Mouse (Mus musculus) ovary, postnatal 10 days (tissue): ENCODE measurements around the gene Vamp8.

Experiments
- DNase-seq: peaks from one replicate; pipeline ENCODE4 v3.0.0; 2022; ENCODE audit warnings: low spot score

The Vamp8 gene

DNA sequence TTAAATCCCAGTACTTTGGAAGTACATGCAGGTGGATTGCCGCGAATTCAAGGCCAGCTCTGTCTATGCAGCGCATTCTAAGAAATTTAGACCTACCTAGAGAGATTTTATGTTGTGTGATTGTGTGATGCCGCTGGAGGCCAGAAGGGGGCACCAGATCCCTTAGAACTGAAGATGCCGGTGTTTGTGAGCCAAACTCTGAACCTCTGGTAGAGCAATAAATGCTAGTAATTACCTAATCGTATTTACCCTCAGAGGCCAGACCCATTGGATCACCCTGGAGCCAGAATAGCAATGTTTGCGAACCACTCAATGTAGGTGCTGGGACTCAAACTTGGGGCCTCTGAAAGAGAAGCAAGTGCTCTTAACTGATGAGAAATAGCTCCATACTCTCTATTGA is 11.4 kb upstream of the Vamp8 start:
- DNase-seq, result peak; percentile 56

DNA sequence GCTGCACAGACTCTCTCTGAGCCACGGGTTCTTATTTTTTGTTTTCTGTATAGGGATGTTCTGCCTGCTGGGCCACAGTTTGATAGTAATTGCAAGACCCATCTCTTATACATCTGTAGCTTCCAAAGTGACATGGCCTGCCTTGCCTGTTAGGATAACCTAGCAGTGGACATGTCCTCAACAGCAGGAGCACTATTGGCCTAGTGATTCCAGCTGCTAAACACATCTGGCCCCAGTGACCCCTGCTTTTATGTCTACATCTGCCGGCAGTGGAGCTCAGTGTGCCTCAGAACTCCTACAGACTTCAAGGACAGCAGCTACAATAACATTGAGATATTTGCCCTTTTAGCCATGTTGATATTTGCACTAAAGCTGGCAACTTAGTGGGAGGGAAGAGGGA is 9.5 kb upstream of the Vamp8 start:
- DNase-seq, result no peak

DNA sequence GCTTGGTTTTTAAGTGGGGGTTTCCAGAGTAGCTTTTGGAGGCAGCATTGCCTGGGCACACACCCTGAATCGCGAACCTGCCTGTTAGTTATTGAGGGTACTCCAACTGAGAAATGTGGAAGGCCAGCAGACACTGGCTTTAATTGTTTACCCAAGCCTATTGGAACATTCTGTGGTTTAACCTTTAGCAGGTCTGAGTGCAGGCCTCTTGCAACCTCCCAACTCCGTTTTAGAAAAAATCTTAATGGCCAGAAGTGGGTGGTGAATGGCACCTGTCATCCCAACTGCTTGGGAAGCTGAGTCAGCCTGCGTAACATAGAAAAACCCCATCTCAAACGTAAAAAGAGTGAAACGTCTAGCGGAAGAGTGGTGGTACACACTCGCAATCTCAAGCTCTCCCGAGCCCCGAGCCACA is 6.3 kb upstream of the Vamp8 start:
- DNase-seq, result no peak

DNA sequence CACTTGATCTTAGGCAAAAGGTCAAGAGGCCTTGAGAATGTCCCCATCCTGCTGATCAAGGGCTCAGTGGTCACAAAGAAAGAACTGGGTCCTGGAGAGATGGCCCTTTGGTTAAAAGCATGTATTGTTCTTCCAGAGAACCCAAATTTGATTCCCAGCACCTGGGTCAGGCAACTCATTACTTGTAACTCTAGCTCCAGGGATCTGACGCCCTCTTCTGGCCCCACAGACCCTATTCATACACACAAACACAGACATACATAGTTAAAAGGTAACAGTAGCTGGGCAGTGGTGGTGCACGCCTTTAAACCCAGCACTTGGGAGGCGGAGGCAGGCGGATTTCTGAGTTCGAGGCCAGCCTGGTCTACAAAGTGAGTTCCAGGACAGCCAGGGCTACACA is 1.8 kb upstream of the Vamp8 start:
- DNase-seq, result no peak

DNA sequence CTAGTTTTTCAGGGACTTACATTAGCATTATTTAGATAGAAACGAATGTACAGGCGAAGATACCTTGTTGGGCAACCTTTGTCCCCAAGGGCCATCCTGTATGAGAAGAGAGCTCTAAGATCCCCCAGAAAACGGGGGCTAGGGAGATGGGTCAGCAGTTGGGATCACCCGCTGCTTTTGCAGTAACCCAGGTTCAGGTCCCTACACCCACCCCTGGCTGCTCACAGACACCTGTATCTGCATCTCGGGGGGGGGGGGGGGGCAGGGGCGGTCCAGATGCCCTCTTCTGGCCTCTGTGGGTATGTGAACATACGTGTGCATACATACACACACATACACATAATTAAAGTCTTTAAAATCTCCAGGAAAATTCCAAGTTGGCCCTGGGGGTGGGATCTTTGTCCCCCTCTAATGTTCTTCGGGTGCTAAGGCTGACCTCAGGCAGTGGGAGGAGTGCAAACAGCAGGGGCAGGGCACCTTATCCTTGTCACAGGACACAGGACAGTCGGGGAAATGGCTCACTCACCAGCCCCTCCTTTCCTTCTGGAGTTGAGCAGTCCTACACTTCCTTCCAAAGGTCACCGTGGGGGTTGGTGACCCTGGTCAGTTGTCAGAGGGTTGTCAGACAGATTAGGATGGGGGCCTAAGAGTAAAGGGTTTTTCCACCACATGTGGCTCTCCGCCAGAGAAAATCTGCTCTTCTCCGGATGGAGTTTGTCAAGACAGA is 455 bp upstream of the Vamp8 start:
- peak; percentile 42 for DNase-seq

DNA sequence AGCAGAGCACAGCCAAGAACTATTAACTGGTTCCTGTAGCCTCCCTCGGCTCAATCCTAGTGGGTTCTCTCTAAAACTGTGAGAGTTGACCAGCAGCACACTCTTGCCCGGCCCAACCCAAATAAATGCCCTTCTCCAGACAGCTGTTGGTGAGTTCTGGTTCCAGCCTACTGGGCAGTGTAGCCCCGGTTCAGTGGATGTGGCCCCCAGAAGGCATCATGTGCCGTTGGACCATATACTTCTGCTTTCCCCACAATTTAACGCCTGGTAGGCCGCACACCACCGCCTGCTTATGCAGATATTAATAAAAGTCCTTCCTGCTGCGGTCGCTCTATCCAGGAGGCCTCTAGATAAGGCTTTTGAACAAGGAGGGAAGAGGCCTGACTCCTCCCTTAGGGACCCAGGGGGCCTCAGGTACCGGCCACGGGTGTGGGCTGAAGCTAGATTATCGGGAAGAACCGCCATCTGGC is 997 bp downstream of the Vamp8 start:
- peak; percentile 39 for DNase-seq

DNA sequence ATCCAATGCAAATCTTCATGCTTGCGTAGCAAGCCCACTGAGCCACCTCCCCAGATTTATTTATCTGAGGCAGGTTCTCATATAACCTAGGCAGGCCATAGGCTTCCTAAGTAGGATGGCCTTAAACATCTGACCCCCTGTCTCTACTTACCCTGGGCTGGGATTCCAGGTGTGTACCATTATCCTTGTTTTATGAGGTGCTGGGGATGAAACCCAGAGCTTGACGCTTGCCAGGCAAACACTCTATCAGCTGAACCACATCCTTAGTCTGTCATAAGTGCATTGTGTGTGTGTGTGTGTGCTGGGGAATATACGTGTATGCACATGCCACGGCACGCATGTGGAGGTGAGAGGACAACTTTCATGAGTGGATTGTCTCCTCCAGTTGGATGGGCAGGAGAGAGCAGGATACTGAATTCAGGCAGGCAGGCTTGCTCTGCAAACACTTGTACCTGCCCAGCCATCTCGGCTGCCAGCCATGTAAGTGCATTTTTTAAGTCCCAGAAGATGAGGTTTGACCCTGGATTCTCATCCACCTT is 1.6 kb downstream of the Vamp8 start:
- DNase-seq, result no peak

DNA sequence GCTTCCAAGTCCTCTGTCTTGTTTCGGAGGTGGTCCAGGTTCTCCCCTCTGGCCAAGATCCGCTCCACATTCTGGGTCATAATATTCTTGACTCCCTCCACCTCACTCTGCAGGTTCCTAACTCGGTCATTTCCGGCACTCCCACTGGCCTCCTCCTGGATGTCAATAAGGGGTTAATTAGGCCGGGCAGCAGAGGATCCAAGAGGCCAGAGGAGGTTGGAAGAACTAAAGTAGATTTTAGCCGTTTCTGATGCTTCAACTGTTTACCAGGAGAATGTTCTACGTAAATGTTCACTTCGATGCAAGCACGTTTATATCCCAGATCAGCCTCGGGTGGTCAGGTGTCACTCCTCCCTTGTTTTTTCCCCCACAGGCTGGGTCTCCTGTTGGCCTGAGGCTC is 2.2 kb downstream of the Vamp8 start:
- DNase-seq, result no peak

DNA sequence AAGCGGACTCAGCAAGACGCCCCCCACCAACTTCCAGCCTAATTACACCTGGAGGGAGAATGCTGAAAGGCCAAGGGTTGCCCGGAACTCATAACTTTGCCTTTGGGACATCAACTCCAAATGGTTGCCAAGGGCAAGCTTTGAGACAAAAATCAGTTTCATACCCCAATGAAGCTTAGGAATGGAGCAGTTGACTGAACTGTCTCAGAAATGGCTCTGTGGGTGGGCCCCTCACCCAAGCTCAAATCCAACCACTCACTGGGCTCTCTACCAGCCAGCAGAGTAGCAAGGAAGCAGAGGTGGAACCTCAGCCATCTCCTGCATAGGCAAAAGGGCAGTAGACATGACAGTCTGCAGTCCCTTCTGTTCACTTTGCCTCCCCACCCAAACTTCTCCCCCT is 2.7 kb downstream of the Vamp8 start:
- no peak for DNase-seq

DNA sequence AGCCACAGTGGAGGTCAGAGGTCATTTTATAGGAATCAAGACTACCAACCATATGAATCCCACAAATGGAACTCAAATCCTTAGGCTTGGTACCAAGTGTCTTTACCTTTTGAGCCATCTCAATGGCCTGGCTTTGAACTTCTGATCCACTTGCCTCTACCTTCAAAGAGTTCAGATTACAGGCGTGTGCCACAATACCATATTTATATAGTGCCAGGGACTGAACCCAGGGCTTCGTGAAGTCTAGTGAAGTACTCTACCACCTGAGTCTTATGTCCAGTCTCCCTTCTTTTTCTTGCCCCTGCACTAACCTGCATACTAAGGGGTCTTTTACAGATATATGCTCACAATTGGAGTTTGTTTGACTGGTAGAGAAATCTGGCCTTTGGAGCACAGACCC is 3.9 kb downstream of the Vamp8 start:
- no peak for DNase-seq

DNA sequence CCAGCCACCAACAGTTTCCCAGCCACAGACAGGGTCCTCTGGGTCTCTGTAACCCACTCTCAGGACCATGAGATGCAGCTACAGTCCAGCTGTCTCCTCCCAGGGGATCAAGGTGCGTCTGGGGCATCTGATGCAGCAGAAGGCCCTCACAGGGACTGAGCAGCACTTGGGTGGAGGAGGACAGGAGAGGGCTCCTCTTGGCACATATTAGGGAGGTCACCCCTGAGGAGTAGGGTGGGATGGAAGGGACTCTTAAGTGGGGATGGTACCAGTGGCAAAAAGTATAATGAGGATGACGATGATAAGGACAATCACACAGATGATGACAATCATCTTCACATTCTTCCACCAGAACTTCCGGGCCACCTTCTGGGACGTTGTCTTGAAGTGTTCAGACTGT is 5.2 kb downstream of the Vamp8 start:
- no peak for DNase-seq

DNA sequence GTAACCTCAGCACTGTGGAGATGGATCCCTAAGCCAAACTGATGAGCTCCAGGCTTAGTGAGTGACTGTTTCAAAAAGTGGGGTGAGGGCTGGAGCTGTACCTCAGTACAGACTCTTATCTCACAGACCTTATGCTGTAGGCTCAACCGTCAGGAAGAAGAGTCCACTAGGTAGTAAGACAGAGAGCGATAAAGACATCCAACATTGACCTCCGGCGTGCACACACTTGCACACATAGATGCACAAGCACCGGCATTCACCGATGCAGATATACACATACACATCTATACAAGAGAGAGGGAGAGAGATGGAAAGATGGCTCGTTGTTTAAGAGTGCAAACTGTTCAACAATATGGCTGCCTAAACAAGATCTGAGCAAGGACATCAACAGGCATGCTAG is 6.6 kb downstream of the Vamp8 start:
- DNase-seq, result no peak

DNA sequence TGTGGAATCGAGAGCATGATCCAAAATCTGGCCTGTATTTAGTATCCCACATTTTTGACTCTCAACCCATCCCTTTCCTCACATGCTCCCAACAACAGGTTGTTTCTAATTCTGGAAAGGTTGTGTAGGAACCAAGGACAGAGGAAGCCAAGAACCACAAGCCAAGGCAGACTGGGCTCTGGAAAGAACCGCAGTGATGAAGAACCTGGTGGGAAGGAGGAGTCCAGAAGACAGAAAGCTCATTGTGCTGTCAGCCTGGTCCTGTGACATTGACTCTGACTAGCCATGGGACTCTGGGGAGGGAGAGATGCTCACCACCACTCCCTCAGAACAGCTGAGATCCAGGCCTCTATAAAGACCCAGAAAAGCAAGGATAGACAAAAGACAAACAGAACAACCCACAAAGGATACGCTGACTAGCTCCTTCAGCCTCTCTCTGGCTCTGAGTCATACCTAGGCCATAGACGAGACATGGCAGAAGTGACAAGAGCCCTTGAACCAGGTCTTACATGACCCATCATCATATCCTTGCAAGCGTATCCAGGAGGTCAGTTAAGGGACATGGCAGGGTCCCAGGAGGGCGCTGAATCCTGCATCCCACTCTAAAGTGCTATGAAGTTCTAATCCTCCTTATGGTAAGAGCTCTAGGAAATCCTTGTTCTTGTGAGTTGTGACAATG is 7.2 kb downstream of the Vamp8 start:
- DNase-seq, result no peak

DNA sequence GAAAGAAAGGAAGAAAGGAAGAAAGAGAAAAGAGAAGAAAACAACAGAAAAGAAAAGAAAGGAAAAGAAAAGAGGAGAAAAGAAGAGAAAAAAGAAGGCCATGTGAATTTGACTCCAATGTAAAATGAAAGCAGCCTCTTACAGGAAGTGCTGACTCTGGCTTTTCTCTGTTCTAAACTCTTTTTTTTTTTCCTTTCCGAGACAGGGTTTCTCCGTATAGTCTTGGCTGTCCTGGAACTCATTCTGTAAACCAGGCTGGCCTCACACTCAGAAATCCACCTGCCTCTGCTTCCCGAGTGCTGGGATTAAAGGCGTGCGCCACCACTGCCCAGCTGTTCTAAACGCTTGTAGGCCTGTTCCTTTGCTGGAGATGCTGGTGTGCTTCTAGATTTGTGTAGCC is 8.0 kb downstream of the Vamp8 start:
- DNase-seq, result no peak

DNA sequence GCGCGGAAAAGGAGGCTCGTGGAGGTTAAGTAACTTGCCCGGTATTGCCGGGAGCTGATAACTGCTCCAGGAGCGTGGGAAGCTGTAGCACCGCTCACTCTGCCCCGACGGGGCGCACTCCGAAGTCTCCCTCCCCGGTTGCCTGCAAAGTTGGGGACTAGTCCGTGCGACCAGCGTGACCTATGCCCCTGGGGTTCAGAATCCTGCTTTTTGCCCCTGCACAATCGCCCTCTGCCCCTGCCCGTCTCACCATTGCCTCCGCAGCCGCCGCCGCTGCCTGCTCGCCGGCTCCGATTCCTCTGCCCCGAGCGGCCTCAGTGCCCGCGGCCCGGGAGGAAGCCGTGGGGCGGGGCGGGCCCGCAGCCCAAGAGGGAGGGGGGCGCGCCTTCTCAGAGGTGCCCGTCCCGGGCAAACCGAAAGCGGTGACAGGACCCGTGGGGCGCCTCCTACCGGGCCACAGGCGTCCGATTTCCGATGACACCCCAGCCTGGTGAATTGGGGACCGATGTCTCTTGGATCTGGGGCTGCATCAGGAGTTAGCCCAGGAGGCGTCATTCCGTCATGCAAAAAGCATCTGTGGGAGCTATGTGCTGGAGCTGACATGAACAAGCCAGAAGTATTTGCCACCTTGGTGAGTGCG is 10.3 kb downstream of the Vamp8 start, which contains the start of gene Vamp5:
Gene Vamp5, minus strand, starts transcription at position 338 of the 640 bp plus-strand sequence.
- DNase-seq, result peak; percentile 48

DNA sequence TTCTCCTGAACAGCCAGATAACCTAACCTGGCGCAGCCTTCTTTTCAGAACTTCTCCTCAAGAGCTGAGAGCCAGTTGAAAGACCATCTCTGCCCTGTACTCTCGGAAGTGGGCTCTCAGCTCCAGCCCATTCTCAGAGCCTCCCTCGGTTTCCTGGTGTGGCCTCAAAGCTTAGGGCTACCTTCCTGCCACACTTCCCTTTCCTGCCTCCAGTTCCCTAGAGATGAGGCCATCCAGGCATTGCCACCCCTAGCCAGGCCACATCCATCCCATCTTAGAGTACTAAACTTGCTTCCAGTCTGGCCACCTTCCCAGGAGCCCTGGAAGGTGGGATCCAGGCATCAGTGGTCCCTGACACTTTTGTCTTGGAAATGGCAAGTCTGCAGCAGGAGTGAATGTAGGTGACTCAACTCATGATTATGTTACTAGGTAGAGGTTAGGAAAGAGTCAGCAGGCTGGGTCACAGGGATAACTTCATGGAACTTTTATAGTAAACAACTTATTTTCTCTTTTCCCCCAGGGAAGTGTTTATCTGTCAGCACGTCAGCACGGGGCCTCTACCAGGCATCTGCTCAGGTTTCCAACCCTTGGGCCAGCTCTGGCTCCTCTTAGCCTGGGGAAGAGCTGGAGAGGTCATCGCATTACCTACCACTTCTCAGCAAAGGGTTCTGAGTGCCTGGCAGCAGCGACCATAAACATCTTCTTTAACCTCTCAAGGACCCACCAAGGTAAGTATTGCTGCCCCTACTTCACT is 10.9 kb downstream of the Vamp8 start:
- DNase-seq, result no peak

DNA sequence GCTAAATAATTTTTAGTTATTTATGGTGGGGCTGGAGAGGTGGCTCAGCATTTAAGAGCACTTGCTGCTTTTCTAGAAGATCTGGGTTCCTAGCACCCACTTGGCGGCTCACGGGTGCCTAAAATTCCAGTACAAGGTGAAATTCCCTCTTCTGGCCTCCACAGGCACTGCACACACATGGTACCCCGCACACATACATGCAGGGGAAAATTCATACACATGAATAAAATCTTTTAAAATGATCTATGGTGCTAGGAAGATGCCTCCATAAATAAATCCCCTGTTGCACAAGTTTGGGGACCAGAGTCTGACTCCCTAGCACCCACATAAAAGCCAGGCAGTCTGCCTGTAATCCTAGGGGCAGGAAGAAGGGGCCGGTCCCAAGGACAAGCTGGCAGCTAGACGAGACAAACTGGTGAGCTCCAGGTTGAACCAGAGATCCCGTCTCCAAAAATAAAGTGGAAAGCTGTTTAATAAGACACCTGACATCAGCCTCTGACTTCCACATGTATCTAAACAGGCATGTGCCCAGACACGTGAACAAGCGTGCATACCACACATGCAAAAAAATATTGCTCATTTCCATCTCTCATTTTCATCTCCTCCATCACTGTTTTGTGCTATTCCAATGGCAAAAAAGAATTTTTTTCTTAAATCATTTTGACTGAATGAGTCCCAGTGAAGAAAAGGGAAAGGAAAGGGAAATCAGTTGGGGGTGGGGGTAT is 11.8 kb downstream of the Vamp8 start:
- DNase-seq, result no peak

DNA sequence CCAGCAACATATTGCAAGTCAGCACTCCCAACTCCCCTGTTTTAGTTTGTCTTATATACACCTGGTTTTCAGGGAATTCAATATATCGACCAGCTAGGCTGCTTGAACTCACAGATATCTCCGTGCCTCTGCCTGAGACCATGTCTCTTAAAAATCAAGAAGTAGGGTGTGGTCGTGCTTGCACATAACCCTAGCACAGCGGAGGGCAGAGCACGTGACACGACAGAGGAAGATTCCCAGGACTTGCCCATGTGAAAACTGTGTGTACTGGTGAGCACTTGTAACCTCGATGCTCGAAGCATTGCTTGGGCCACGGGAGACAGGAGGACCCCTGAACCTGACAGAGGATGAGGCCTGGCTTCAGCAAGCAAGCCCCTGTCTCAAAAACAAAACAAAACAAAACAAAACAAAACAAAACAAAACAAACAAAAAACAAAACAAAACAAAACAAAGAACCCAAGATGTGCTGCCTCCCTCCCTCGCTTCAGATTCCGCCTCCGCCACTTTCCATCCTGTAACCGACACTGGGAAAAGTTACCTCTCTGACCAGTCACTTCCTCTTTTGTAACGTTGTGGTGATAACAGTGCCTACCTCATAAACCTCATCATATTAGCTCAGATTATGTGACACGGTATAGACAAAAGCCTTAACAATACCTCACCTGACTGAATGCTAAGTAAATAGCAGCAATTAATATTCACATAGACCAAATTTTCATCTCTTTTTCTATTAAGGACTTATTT is 15.5 kb downstream of the Vamp8 start:
- no peak for DNase-seq

DNA sequence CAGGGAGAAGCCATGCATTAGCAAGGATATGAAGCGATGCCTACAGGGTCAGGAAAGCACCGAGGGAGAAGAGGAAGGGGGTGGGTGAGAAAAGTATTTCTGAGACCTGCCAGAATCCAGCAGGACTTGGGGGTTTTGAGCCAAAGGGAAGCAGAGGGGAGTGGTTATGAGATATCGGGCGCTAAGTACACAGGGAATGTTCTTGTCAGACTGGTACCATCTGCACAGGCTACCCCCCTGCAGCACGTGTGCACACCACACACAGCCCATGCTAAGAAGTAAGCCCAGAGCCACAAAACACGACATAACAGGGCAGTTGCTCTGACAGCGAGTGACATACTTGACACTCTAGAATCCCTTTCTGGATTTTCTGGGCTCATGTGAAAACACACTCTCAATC is 16.3 kb downstream of the Vamp8 start:
- DNase-seq, result no peak

DNA sequence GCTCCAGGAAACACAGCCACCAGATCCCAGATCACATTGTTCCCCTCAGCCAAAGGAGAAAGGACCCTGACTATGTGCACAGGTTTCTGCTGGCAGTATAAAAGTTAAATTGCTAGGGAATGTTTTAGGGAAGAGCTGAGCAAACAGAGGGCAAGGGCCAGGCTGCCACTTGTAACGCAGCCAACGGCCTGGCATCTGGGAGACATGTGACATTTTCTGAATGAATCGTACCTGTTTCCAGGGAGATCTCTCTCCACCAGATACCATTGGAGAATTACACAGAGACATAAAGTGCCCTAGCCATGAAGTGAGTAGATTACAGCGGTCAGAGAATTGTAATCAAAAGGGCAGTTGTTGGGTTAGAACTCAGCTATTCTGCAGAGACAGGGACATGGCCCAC is 17.3 kb downstream of the Vamp8 start:
- no peak for DNase-seq

DNA sequence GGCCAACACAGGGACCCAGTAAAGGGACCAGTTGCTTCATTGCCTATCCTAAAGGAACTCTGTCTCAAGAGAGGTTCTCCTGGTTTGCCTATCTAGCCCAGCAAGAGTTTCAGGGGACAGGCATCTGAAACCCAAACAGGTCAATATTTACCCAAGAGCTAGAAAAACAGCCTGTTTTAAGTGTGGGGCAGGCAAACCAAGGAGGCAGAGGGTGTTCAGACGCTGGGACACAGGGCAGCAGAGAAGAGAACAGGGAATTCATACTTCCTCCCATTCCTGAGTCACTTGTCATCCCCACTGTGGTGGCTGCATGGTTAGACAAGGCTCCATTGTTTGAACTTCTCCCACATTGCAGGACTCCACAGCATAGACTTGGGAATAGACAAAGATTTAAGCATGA is 18.9 kb downstream of the Vamp8 start:
- DNase-seq, result no peak
